Mouse (Mus musculus) limb, embryonic 11.5 days (tissue): ENCODE measurements around the gene Mthfd2. TPM values are rescaled to one million over a fixed set of nuclear protein-coding genes. Genes with fewer than 3 reads are reported as not detected.

Source experiments
- ATAC-seq: fragments of 200-750 bp; cut with Nextera tagmentation; 2 replicates; pipeline ENCODE4 v1.8.0; 2017; ENCODE audit warnings: low read depth; ENCODE audit not compliant: insufficient number of reproducible peaks, low FRiP score, low TSS enrichment
- DNase-seq: peaks from one replicate; pipeline ENCODE4 v3.0.0-alpha.2; 2015; ENCODE audit warnings: low spot score
- H3K27ac ChIP-seq: fragments of 300-500 bp; sonication (generic); replicated peaks from 2 replicates; pipeline ENCODE4 v1.5.1; 2014; ENCODE audit warnings: low read depth, mild to moderate bottlenecking, low read length
- H3K27me3 ChIP-seq: fragments of 300-500 bp; sonication (generic); 2 replicates; pipeline ENCODE4 v1.6.1; 2014; ENCODE audit warnings: mild to moderate bottlenecking, low read length, mixed read lengths; ENCODE audit not compliant: control insufficient read depth, insufficient read depth
- H3K36me3 ChIP-seq: fragments of 300-500 bp; sonication (generic); 2 replicates; pipeline ENCODE4 v1.6.1; 2014; ENCODE audit warnings: mild to moderate bottlenecking, low read length, moderate library complexity, mixed read lengths; ENCODE audit not compliant: control insufficient read depth, insufficient read depth
- H3K4me1 ChIP-seq: fragments of 300-500 bp; sonication (generic); 2 replicates; pipeline ENCODE4 v1.6.1; 2014; ENCODE audit warnings: low read length, mixed read lengths; ENCODE audit not compliant: control insufficient read depth, insufficient read depth
- H3K4me2 ChIP-seq: fragments of 300-500 bp; sonication (generic); 2 replicates; pipeline ENCODE4 v1.6.1; 2014; ENCODE audit warnings: low read depth, mild to moderate bottlenecking, moderate library complexity; ENCODE audit not compliant: severe bottlenecking
- H3K4me3 ChIP-seq: fragments of 300-500 bp; sonication (generic); 2 replicates; pipeline ENCODE4 v1.5.1; 2014; ENCODE audit warnings: low read depth, low read length
- H3K9ac ChIP-seq: fragments of 300-500 bp; sonication (generic); 2 replicates; pipeline ENCODE4 v1.6.1; 2014; ENCODE audit warnings: mild to moderate bottlenecking, low read length
- H3K9me3 ChIP-seq: fragments of 300-500 bp; sonication (generic); 2 replicates; pipeline ENCODE4 v1.6.1; 2016; ENCODE audit warnings: low read length; ENCODE audit not compliant: control insufficient read depth
- WGBS: fragments of 180-500 bp; shearing (Covaris S2); extraction: QIAGEN DNeasy Blood & Tissue Kit; methylation state at CpG from one replicate; pipeline ENCODE4 v1.1.7; 2014; 5-methylcytosine and 5-hydroxymethylcytosine counted together
- polyA plus RNA-seq: library from polyadenylated mRNA; unstranded; fragments of >200 nt; fragmentation: Nextera tagmentation; extraction: Ambion mirVana; gene quantifications from 2 replicates; pipeline ENCODE4 v1.2.1, GENCODE M21; 2014

Gene Mthfd2
- polyA plus RNA-seq, result 59.7 and 59.9 TPM in 2 replicates

- no peaks in the 10 kb centered on the region for H3K9me3 ChIP-seq
- peak; percentile 94 for DNase-seq
- peak within 1 kb of the TSS; percentile 93 for H3K9ac ChIP-seq
- H3K4me3 ChIP-seq, result peak within 1 kb of the TSS; percentile 85
- peaks cover 5% of the 10 kb centered on the region; the same call in 1 of the 2 replicates for H3K36me3 ChIP-seq
- peak; percentile 96 for ATAC-seq
- H3K27me3 ChIP-seq, result no peaks in the 10 kb centered on the region
- H3K4me2 ChIP-seq, result peak within 1 kb of the TSS; percentile 59
- WGBS, result under 1% methylated on average over 65 of the region's 65 CpGs
- H3K27ac ChIP-seq, result peak within 1 kb of the TSS; percentile 83
- peaks cover 6% of the 10 kb centered on the region for H3K4me1 ChIP-seq
These were observed at the start of gene Mthfd2, which contains the start of gene Mob1a for GRCm38 (mm10) chr6:83325525-83326393. Gene Mthfd2, minus strand, starts transcription at chr6:83325908. Gene Mob1a, plus strand, starts transcription at chr6:83326016.

- ATAC-seq (no peak), DNase-seq (no peak)
- WGBS, result 90% methylated on average over 9 of the region's 9 CpGs
- Histone ChIP-seq H3K27ac (no peak overlapping the region), H3K27me3 (no peaks in the 10 kb centered on the region), H3K4me1 (no peaks in the 10 kb centered on the region), H3K9me3 (no peaks in the 10 kb centered on the region), H3K4me3 (no peak overlapping the region), H3K4me2 (no peak overlapping the region), H3K9ac (no peak overlapping the region), H3K36me3 (peaks cover 51% of the 10 kb centered on the region)
These were observed 48.1 kb upstream of the Mthfd2 start for GRCm38 (mm10) chr6:83373704-83374300.

GRCm38 (mm10) chr6:83371350-83371749 lies 45.6 kb upstream of the Mthfd2 start:
- Histone ChIP-seq H3K27me3 (no peaks in the 10 kb centered on the region), H3K4me3 (no peak overlapping the region), H3K27ac (no peak overlapping the region), H3K36me3 (peaks cover 54% of the 10 kb centered on the region), H3K4me2 (no peak overlapping the region), H3K9me3 (no peaks in the 10 kb centered on the region), H3K9ac (no peak overlapping the region), H3K4me1 (no peaks in the 10 kb centered on the region)
- no peak for ATAC-seq
- no peak for DNase-seq
- 87% methylated on average over 3 of the region's 3 CpGs for WGBS

GRCm38 (mm10) chr6:83370316-83370965 lies 44.7 kb upstream of the Mthfd2 start:
- no peak overlapping the region for H3K4me2 ChIP-seq
- DNase-seq (no peak), ATAC-seq (no peak)
- no peak overlapping the region for H3K9ac ChIP-seq
- no peaks in the 10 kb centered on the region for H3K9me3 ChIP-seq
- H3K36me3 ChIP-seq, result peaks cover 49% of the 10 kb centered on the region
- 91% methylated on average over 21 of the region's 21 CpGs for WGBS
- no peaks in the 10 kb centered on the region for H3K27me3 ChIP-seq
- no peaks in the 10 kb centered on the region for H3K4me1 ChIP-seq
- H3K4me3 ChIP-seq, result no peak overlapping the region
- H3K27ac ChIP-seq, result no peak overlapping the region

GRCm38 (mm10) chr6:83363075-83363474 lies 37.4 kb upstream of the Mthfd2 start:
- Histone ChIP-seq H3K27me3 (no peaks in the 10 kb centered on the region), H3K4me3 (no peak overlapping the region), H3K36me3 (peaks cover 11% of the 10 kb centered on the region), H3K27ac (no peak overlapping the region), H3K9ac (no peak overlapping the region), H3K4me1 (no peaks in the 10 kb centered on the region), H3K4me2 (no peak overlapping the region), H3K9me3 (no peaks in the 10 kb centered on the region)
- 88% methylated on average over 12 of the region's 12 CpGs for WGBS
- ATAC-seq (no peak), DNase-seq (no peak)

- no peak overlapping the region for H3K27ac ChIP-seq
- no peak for DNase-seq
- peaks cover 7% of the 10 kb centered on the region; the same call in 1 of the 2 replicates for H3K36me3 ChIP-seq
- no peak for ATAC-seq
- no peaks in the 10 kb centered on the region for H3K9me3 ChIP-seq
- H3K4me3 ChIP-seq, result no peak overlapping the region
- no peak overlapping the region for H3K9ac ChIP-seq
- no peaks in the 10 kb centered on the region for H3K4me1 ChIP-seq
- no peak overlapping the region for H3K4me2 ChIP-seq
- 82% methylated on average over 11 of the region's 11 CpGs for WGBS
- no peaks in the 10 kb centered on the region for H3K27me3 ChIP-seq
These were observed 36.0 kb upstream of the Mthfd2 start for GRCm38 (mm10) chr6:83361523-83362248.

- Histone ChIP-seq H3K9me3 (no peaks in the 10 kb centered on the region), H3K27me3 (no peaks in the 10 kb centered on the region), H3K4me2 (no peak overlapping the region), H3K4me1 (no peaks in the 10 kb centered on the region), H3K9ac (no peak overlapping the region), H3K27ac (no peak overlapping the region), H3K36me3 (peaks cover 4% of the 10 kb centered on the region; the same call in 1 of the 2 replicates), H3K4me3 (no peak overlapping the region)
- DNase-seq, result no peak
- WGBS, result 89% methylated on average over 10 of the region's 10 CpGs
- ATAC-seq, result no peak
These were observed 31.7 kb upstream of the Mthfd2 start for GRCm38 (mm10) chr6:83357436-83357835.
